Mouse (Mus musculus) kidney, postnatal 14 days (tissue): ENCODE measurements around the gene Cdkn2a.

Experiments used
- DNase-seq: peaks from one replicate; pipeline ENCODE4 v3.0.0; 2022; ENCODE audit warnings: mixed read lengths

Gene Cdkn2a

DNA sequence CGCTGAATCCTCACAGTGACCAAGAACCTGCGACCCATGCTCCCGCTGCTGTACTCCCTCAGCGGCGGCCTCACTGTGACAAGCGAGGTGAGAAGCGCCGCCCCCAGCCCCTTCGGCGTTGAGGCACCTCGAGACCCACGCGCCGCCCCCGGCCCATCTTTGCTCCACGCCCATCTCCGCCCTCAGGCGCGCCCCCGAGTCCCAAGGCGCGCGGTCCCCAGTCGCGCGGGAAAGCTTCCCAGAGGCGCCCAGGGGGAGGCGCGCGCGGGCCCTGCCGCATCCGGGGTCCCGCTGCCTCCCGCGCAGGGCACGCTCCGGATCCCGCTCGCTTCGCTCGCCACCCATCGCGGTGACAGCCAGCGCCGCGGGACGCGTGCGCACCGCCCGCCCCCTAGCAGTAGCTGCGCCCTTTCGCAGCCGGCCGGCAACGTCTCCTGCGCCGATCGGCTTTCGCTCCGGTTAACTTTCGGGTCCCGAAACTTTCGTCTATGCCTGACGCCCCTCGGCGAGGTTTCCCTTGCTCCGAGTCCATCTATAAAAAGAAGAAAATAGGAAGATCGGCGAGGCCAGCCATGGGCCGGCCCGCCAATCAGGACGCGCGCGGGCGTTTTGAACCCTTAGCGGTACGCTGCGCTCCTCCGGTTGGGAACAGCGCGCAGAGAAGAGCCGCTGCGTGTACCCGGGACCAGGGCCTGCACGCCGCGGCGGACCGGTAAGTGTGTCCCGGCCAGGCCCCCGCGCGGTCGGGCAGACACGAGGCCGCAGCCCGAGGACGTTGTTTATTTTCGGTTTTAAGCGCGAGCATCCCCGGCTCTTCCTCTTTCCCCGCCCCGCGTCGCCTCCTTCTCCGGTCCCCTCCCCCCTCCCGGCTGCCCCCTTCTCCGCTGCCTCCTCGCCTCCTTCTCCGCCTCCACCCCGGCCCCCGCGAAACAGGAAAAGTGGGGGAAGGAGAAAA lies at the start of gene Cdkn2a:
Gene Cdkn2a (minus strand): TSS at position 168 of the 955 bp plus-strand sequence.
- DNase-seq, result peak; percentile 69

DNA sequence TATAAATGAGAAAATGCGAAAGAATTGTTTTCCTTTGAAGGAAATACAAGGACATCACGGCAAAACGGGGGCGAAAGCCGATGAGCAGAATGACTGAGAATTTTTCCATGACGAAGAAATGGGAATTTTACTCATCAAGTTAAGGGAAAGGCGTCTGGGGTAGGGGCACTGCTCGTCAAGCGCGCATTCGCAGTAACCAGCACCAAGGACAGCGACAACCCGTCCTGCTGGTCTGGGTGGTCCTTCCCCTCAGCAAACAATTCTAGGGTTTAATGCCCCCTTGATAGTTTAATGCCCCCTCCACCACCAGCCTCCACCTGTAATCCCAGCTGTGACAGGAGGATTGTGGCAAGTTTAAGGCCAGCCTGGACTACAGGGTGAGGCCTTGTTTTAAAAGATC lies 19.0 kb upstream of the Cdkn2a start:
- no peak for DNase-seq

DNA sequence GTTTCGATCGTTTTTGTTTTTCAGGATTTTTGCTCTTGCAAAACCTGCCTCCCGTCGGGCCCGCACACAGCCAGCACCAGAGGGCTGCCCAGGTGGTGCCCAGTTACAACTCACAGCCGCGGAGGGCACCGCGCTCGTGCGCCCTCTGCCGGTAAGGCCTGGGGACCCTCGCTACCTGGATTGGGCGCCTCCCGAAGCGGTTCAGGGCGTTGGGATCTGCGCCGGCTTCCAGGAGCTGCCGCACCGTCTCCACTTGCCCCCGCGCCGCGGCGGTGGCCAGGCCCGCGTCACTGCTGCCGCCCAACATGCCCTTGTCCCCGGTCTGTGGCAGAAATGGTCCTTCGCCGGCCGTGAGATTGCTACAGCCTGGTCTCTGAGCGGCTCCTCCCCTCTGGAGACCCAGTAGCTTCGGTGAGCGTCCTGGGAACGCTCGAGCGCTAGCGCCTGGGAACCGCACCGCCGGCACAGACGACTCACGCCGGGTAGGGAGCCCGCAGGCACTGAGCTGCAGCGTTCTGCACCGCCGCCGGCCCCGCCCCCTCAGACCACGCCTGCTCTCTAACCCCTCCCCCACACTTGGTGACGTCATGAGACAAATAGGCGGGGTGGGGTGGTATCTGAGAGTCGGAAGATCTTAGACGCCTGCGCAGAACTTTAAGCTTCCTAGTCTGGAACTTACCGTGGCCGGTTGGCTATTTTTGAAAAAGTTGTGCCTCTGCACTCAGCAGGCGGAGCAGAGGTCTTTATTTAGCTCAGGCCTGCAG lies 16.2 kb upstream of the Cdkn2a start, which contains the start of gene Cdkn2b:
Gene Cdkn2b (minus strand): TSS at position 549 of the 764 bp plus-strand sequence.
- peak; percentile 91 for DNase-seq

DNA sequence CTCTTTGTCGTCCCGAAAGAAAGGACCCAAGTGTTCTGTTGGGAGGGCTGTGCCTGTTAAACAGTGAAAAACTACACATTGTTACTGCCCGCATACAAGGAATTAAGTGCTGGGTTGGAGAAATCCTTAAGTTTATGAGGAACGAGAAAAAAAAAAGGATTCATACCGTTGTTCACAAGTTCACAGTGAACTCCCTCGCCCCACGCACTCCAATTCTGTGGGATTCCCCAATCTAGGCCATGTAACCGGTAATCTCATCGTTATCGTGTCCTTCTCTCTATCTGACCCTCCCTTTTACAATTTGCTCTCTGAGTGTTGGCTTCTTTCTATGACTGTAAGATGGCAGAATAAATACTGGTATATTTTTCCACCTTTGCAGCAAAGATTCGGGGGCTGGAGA lies 15.5 kb upstream of the Cdkn2a start:
- DNase-seq, result no peak

DNA sequence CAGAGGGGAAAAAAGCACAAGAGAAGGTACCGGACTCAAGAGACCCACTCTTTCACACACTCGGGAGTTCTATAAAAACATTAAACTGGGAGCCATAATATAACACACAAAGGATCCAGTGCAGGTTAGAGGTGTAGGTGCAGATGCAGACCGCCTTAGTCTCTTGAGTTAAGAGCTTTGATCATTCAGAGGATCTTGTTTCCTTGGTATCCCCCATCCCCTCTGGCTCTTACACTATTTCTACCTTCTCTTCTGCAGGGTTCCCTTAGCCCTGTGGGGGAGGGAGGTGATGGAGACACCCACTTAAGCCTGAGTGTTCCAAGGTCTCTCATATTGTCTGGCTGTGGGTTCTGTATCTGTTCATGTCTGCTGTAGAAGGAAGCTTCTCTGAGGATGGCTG lies 13.5 kb upstream of the Cdkn2a start:
- DNase-seq, result no peak

DNA sequence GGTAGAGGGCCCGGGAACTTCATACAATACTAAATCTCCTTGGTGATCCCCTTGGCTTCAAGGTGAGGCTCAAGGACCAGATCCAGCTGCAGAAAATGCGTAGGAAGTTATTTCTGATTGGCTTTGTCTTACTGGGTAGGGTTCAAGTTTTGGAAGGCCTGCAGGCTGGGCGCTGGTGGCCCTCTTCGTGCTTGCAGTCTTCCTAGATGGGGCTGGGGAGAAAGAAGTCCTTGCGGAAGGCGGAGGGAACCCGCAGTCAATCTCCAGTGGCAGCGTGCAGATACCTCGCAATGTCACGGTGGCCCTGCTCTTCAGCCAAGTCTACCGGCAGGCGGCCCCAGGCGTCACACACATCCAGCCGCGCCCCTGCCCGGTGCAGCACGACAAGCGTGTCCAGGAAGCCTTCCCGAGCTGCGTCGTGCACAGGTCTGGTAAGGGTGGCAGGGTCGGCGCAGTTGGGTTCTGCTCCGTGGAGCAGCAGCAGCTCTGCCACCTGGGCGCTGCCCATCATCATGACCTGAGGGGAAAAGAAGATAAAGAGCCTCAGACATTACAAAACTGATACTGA lies 12.4 kb upstream of the Cdkn2a start:
- DNase-seq, result no peak

DNA sequence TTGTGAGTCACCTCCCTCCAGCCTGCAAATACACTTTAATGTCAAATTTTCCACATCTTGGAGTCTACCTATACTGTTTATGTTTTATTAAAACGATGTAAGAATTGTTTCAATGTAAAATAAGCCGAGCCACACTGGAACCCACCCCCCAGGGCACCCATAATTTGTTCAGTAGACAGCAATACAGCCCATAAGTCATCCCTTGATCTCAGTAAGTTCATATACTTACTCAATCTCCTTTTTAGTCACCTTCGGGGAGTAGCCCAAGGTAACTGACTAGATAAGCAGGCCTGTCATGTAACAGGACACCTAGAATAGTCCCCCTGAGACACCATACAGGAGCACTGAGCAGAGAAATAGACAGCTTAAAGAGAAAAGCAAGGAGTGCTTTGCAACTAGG lies 11.2 kb upstream of the Cdkn2a start:
- no peak for DNase-seq

DNA sequence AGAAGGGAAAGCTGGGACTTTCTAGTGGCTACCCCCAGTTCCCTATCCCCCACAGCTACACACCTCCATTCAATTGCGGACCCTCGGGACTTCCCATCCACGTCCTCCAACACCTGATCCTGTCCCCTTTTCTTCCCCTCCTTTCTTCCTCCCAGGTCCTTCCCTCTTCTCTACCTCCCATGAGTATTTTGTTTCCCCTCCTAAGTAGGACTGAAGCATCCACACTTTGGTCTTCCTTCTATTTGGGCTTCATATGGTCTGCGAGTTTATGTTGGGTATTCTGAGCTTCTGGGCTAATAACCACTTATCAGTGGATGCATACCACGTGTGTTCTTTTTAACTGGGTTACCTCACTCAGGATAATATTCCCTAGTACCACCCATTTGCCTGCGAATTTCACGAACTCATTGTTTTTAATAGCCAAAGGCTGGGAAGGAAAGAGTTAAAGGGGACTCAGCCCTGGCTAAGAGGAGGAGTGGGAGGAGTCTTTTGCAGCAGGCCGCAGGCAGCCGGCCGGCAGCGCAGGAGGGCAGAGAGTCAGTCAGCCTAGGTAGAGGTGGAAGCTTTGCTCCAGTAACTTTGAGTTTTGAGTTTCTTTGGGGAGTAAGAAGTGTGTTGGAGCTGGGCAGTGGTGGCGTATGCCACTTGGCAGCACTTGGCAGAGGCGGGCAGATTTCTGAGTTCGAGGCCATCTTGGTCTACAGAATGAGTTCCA lies 9.0 kb upstream of the Cdkn2a start:
- no peak for DNase-seq

DNA sequence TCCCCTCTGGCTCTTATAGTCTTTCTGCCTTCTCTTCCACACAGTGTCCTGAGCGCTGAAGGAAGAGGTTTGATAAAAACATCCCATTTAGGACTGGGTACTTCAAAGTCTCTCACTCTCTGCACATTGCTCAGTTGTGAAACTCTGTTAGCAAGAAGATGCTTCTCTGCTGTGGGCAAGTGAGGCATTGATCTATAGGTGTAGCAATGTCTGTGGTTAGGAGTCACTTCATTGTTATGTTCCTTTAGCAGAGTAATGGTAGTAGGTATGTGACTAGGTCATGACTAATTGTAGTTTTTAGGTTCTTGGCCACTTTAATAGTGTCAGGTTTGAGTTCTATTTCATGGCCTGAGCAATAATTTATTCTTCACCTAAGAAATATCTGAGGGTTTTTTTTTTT lies 7.7 kb upstream of the Cdkn2a start:
- no peak for DNase-seq

DNA sequence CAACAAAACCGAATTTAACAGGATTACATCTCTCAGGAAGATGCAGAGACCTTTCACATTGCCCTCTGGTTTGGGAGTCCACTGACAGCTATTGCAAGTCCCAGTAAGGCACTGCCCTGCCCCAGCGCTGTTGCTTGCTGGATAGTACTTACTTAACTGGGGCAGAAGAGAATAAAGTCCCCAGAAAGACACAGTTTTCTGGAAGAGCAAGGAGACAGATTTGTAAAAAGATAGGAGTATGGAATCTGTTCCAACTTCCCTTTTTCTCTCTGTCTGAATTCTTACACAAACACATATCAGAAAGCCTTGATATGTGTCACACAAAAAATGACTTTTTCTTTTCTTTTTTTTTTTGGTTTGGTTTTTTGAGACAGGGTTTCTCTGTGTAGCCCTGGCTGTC lies 5.3 kb upstream of the Cdkn2a start:
- no peak for DNase-seq

DNA sequence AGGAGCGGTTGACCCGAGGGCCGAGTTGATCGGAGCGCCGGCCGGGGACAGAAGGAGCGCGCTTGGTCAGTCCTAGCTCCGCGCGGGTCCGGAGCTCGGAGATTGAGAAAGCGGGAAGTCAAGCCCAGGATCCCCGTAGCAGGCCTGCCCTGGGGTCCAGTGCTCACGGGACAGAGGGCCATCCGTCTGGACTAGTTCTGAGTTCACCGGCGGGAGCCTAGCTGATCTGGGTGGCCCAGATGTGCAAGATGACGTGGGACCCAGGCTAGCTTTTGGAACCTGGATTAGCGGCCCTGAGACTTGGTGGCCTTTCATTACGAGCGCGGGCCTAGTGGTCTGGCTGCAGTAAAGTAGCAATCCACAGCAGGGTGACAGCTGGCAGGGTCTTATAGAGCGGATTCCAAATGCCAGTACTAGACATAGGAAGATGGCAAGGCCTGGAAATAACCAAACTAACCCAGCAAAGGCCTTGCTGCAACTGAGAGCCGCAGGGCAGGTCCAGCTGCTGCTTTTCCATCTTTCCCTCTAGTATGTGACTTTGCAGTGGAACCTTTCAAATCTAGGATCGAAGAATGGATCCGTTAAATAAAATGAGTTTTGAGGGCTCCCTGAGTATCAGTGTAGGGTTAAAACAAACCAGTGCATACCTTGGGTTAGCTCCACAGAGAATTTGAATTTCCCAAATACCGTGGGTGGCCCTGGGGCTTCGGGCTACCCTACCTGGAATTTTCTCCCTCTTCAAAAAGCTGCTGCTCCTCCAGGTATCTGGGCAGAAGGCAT lies 1.2 kb upstream of the Cdkn2a start:
- DNase-seq, result peak; percentile 22

DNA sequence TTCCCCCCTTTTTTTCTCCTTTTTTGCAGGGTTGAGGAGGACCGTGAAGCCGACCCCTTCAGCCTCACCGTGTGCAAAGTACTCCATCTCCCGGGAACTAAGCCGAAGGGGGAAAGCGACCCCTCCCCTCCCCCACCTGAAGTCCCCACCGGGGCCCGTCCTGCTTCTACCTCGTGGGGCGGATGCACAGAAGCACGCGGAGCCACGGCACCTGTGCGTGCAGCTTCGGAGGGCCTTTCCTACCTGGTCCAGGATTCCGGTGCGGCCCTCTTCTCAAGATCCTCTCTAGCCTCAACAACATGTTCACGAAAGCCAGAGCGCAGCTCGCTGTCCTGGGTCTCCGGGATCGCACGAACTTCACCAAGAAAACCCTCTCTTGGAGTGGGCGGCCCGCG lies 365 bp downstream of the Cdkn2a start:
- no peak for DNase-seq

DNA sequence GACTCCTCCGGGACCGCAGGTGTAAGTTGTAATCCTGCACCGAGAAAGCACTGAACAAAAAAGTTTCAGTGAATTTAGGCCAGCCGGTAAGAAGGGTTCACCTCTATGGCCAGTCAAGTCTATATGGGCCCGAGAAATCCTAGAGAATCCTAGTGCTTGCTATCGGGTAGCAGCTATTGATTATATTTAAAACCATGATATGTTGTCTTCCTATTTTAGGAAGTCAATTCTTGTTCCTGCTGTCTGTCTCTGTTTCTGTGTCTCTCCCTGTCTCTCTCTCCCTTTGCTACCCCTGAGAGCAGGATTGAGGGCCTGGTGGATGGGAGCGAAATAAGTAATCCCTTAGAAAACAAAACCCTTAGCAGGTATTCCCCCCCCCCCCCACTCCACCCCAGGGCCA lies 937 bp downstream of the Cdkn2a start:
- no peak for DNase-seq

DNA sequence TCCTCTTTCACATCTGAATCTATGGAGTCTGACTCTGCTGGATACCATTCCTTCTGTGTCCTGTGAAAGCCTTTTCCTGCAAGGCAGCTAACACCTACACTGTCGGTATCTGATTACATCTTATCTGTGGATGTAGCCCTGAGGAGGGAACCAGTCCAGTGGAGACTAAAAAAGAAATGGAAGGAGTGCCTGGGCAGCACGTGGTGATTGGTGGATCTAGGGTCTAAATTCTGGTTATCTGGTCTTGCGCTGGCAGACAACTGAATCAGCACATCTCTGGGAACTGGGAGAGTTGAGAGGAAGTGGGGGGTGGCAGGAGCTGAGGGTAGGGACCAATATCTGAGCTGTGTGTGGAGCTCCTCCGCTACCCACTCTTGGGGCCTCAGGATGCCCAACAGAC lies 5.4 kb downstream of the Cdkn2a start:
- no peak for DNase-seq

DNA sequence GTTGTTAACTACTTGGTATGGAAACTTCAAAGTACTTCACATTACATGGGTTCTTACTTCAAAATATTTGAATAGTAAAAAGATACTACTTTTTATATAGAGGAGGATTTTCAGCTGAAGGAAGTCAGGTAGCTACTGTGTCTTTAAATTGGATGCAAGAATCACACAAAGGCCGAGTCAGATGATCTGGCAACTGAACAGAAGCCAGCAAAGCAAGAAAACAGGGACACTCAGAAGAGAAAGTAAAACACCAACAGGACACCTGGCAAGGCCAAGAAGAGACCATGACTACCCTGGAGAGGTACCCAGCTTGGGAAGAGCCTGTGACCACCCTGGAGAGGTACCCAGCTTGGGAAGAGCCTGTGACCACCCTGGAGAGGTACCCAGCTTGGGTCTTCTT lies 7.9 kb downstream of the Cdkn2a start:
- DNase-seq, result no peak

DNA sequence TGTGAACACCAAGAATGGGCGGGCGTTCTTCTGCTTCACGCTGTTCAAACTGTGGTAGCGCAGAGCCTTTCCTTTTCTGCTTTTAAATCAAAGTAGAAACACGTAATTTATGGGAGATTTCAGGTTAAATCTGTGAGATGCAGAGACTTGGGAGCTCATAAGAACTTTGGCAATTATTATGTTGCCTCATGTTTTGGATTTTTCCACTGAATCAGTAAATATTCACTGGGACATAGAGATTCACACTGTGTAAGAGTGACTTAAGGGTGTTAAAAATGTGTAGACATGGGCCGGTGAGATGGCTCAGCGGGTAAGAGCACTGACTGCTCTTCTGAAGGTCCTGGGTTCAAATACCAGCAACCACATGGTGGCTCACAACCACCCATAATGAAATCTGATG lies 8.8 kb downstream of the Cdkn2a start:
- no peak for DNase-seq

DNA sequence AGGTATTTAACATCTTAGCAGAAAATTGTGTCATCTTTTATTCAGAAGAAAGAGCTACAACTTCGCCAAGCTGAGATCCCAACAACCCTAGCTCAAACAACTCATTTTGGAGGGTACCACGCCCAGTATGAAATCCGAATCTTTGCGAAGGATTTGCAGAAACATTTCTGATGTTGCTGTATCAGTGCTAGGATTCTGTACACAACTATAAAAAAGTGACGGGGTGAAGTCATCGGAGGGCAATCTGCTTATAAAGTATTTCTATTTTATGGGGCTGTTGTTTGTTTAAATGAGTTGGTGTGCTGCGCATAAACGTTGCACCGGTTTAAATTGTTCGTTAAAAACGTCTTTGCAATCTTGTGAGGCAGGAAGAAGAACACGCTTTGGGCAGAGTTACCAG lies 11.8 kb downstream of the Cdkn2a start:
- DNase-seq, result no peak

DNA sequence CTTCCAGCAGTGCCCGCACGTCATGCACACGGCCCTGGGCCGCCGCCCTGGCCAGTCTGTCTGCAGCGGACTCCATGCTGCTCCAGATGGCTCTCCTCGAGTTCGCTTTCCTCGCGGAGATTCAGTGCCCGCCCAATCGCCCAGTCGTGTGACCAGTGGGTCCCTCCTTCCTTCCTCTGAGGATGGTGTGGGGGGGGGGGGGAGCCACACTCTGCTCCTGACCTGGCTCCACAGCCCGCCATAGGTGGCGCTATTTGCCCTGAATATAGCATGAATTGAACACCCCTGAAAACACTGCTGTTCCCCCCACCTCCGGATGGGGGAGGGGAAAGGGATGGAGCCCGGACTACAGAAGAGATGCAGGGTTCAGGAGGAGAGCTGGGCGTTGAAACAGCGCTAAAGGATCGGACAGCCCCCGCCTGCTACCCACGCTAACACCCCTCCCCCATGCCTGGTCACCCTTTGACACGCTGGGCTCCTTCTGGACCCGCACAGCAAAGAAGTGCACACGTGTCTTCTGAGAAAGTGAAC lies 12.4 kb downstream of the Cdkn2a start:
- DNase-seq, result peak; percentile 17

DNA sequence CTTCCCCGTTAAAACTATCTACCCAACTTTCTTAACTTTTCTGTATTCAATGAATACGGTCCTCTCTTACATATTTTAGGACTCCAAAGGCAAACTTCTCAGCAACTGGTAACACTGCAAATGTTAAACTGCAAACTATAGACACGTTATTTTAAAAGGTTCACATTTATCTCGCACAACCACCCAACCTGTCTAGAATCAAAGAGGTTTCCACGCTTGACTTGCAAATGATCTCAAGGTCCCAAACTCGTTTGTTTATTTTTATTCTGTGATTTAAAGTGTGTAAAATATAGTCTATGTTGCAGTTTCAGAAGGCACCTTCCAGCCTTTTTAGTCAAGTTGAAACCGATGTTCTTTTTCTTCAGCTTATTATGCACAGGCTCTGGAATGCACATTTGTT lies 13.2 kb downstream of the Cdkn2a start:
- no peak for DNase-seq

DNA sequence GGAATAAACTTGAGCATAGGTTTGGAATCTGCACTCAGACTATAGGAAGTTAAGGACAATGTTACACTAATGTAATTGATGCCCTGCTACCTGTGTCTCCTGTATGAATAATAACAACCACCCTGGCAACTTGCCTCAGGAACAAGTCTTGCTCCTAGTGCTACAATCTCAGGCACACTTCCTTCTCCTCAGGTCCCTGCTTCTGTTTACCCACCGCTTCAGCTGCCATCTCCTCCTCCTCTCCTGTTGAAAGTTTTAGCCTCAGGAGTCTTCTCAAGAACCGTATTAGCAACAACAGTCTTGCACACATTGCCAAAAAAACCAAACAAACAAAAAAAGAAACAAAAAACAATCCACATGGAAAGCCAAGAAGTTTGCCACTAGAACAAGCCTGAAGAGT lies 14.8 kb downstream of the Cdkn2a start:
- no peak for DNase-seq

DNA sequence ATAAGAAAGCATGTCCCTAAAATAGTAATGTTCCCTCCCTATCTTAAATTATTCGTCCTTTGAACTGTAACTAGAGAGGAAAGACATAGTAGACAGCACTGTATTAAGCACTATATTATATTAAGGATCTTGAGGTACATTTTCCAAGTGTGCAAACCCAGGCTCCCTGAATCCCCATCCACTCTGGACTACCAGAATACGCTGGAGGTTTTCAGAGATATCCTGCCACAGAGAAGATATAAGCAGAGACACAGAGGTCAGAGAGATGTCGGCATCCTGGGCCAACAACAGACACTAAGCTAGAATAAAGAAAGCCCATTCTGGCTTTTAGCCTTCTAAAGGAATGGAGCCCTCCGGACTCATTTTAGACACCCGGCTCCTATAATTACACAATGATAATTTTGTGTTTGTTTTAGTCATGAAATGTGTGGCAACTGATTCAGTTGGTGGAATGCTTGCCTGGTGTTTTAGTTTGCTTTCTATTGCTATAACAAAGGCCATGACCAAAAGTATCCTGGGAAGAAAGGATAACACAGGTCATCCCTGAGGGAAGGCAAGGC lies 17.0 kb downstream of the Cdkn2a start:
- DNase-seq, result no peak
